Mouse (Mus musculus): ENCODE measurements around the gene Mgat5b. TPM values are rescaled to one million over a fixed set of nuclear protein-coding genes. Genes with fewer than 3 reads are reported as not detected.
A peak's percentile ranks its signal among the peaks of the same experiment; 100 is the strongest.

The Mgat5b gene
- polyA plus RNA-seq, 1 experiment = 9.3 TPM

- H3K9ac ChIP-seq (ENCODE audit: low read depth, poor library complexity, severe bottlenecking) = no peak overlapping the region
- H3K27me3 ChIP-seq (ENCODE audit: control insufficient read depth, insufficient read depth, low read length, poor library complexity, severe bottlenecking) = no peaks in the 10 kb centered on the region
- no peaks in the 10 kb centered on the region for H3K36me3 ChIP-seq (ENCODE audit: control insufficient read depth, insufficient read depth, low read length, poor library complexity, severe bottlenecking)
- no peaks in the 10 kb centered on the region for H3K9me3 ChIP-seq (replicated peaks; ENCODE audit: control insufficient read depth, insufficient read depth, low read length, poor library complexity, severe bottlenecking)
- H3K27ac ChIP-seq (ENCODE audit: insufficient read depth, low read length) = no peak overlapping the region
- H3K4me3 ChIP-seq (ENCODE audit: low read depth, low read length) = no peak overlapping the region
- H3K4me1 ChIP-seq (ENCODE audit: control insufficient read depth, insufficient read depth, low read length) = peaks cover 33% of the 10 kb centered on the region
- TF ChIP-seq CTCF (IDR thresholded peaks at IDR 0.05; ENCODE audit: low read depth, low read length) = no peak
- TF ChIP-seq POLR2A (IDR thresholded peaks at IDR 0.05; ENCODE audit: insufficient read depth, low read length) = no peak
- TF ChIP-seq EP300 (IDR thresholded peaks at IDR 0.05; ENCODE audit: insufficient read depth, low read depth, low read length) = no peak
These were observed 47.3 kb downstream of the Mgat5b start for GRCm38 (mm10) chr11:116965961-116966360.

- no peaks in the 10 kb centered on the region for H3K27me3 ChIP-seq (ENCODE audit: control insufficient read depth, insufficient read depth, low read length, poor library complexity, severe bottlenecking)
- H3K9ac ChIP-seq (ENCODE audit: low read depth, poor library complexity, severe bottlenecking) = no peak overlapping the region
- no peak overlapping the region for H3K27ac ChIP-seq (ENCODE audit: insufficient read depth, low read length)
- H3K4me3 ChIP-seq (ENCODE audit: low read depth, low read length) = no peak overlapping the region
- no peaks in the 10 kb centered on the region for H3K36me3 ChIP-seq (ENCODE audit: control insufficient read depth, insufficient read depth, low read length, poor library complexity, severe bottlenecking)
- no peaks in the 10 kb centered on the region for H3K9me3 ChIP-seq (replicated peaks; ENCODE audit: control insufficient read depth, insufficient read depth, low read length, poor library complexity, severe bottlenecking)
- H3K4me1 ChIP-seq (ENCODE audit: control insufficient read depth, insufficient read depth, low read length) = peaks cover 40% of the 10 kb centered on the region
- TF ChIP-seq EP300 (IDR thresholded peaks at IDR 0.05; ENCODE audit: insufficient read depth, low read depth, low read length) = no peak
- TF ChIP-seq POLR2A (IDR thresholded peaks at IDR 0.05; ENCODE audit: insufficient read depth, low read length) = no peak
- no peak for TF ChIP-seq CTCF (IDR thresholded peaks at IDR 0.05; ENCODE audit: low read depth, low read length)
These were observed 49.9 kb downstream of the Mgat5b start for GRCm38 (mm10) chr11:116968586-116968985.

- TF ChIP-seq CTCF (IDR thresholded peaks at IDR 0.05; ENCODE audit: low read depth, low read length) = no peak
- peak; percentile 41; the same call in 1 of the 2 replicates for TF ChIP-seq EP300 (IDR thresholded peaks at IDR 0.05; ENCODE audit: insufficient read depth, low read depth, low read length)
- Histone ChIP-seq H3K27ac (ENCODE audit: insufficient read depth, low read length) (0 out of 2 replicates have a peak overlapping the region, but pooled peaks have one; percentile 16), H3K4me3 (ENCODE audit: low read depth, low read length) (no peak overlapping the region), H3K27me3 (ENCODE audit: control insufficient read depth, insufficient read depth, low read length, poor library complexity, severe bottlenecking) (no peaks in the 10 kb centered on the region), H3K9me3 (replicated peaks; ENCODE audit: control insufficient read depth, insufficient read depth, low read length, poor library complexity, severe bottlenecking) (no peaks in the 10 kb centered on the region), H3K4me1 (ENCODE audit: control insufficient read depth, insufficient read depth, low read length) (peaks cover 45% of the 10 kb centered on the region), H3K36me3 (ENCODE audit: control insufficient read depth, insufficient read depth, low read length, poor library complexity, severe bottlenecking) (no peaks in the 10 kb centered on the region), H3K9ac (ENCODE audit: low read depth, poor library complexity, severe bottlenecking) (no peak overlapping the region)
These were observed 50.8 kb downstream of the Mgat5b start for GRCm38 (mm10) chr11:116969498-116969897.

- peak overlapping the region; percentile 65 for H3K27ac ChIP-seq (ENCODE audit: insufficient read depth, low read length)
- H3K9me3 ChIP-seq (replicated peaks; ENCODE audit: control insufficient read depth, insufficient read depth, low read length, poor library complexity, severe bottlenecking) = no peaks in the 10 kb centered on the region
- H3K36me3 ChIP-seq (ENCODE audit: control insufficient read depth, insufficient read depth, low read length, poor library complexity, severe bottlenecking) = no peaks in the 10 kb centered on the region
- H3K9ac ChIP-seq (ENCODE audit: low read depth, poor library complexity, severe bottlenecking) = no peak overlapping the region
- no peak overlapping the region for H3K4me3 ChIP-seq (ENCODE audit: low read depth, low read length)
- TF ChIP-seq EP300 (IDR thresholded peaks at IDR 0.05; ENCODE audit: insufficient read depth, low read depth, low read length) (peak; percentile 99), CTCF (IDR thresholded peaks at IDR 0.05; ENCODE audit: low read depth, low read length) (no peak), POLR2A (IDR thresholded peaks at IDR 0.05; ENCODE audit: insufficient read depth, low read length) (no peak)
- H3K4me1 ChIP-seq (ENCODE audit: control insufficient read depth, insufficient read depth, low read length) = peaks cover 42% of the 10 kb centered on the region
- no peaks in the 10 kb centered on the region for H3K27me3 ChIP-seq (ENCODE audit: control insufficient read depth, insufficient read depth, low read length, poor library complexity, severe bottlenecking)
These were observed 52.2 kb downstream of the Mgat5b start for GRCm38 (mm10) chr11:116970847-116971246.

GRCm38 (mm10) chr11:116972828-116973227, 54.2 kb downstream of the Mgat5b start:
- H3K27ac ChIP-seq (ENCODE audit: insufficient read depth, low read length) = no peak overlapping the region
- TF ChIP-seq EP300 (IDR thresholded peaks at IDR 0.05; ENCODE audit: insufficient read depth, low read depth, low read length) (peak; percentile 77), POLR2A (IDR thresholded peaks at IDR 0.05; ENCODE audit: insufficient read depth, low read length) (no peak), CTCF (IDR thresholded peaks at IDR 0.05; ENCODE audit: low read depth, low read length) (no peak)
- no peaks in the 10 kb centered on the region for H3K27me3 ChIP-seq (ENCODE audit: control insufficient read depth, insufficient read depth, low read length, poor library complexity, severe bottlenecking)
- peak overlapping the region; percentile 33 for H3K4me3 ChIP-seq (ENCODE audit: low read depth, low read length)
- no peaks in the 10 kb centered on the region for H3K36me3 ChIP-seq (ENCODE audit: control insufficient read depth, insufficient read depth, low read length, poor library complexity, severe bottlenecking)
- no peak overlapping the region for H3K9ac ChIP-seq (ENCODE audit: low read depth, poor library complexity, severe bottlenecking)
- H3K4me1 ChIP-seq (ENCODE audit: control insufficient read depth, insufficient read depth, low read length) = peaks cover 36% of the 10 kb centered on the region
- H3K9me3 ChIP-seq (replicated peaks; ENCODE audit: control insufficient read depth, insufficient read depth, low read length, poor library complexity, severe bottlenecking) = no peaks in the 10 kb centered on the region

GRCm38 (mm10) chr11:116973508-116973907, 54.8 kb downstream of the Mgat5b start:
- Histone ChIP-seq H3K27ac (ENCODE audit: insufficient read depth, low read length) (no peak overlapping the region), H3K4me1 (ENCODE audit: control insufficient read depth, insufficient read depth, low read length) (peaks cover 29% of the 10 kb centered on the region), H3K9ac (ENCODE audit: low read depth, poor library complexity, severe bottlenecking) (no peak overlapping the region), H3K27me3 (ENCODE audit: control insufficient read depth, insufficient read depth, low read length, poor library complexity, severe bottlenecking) (no peaks in the 10 kb centered on the region), H3K4me3 (ENCODE audit: low read depth, low read length) (peak overlapping the region; percentile 33), H3K9me3 (replicated peaks; ENCODE audit: control insufficient read depth, insufficient read depth, low read length, poor library complexity, severe bottlenecking) (no peaks in the 10 kb centered on the region), H3K36me3 (ENCODE audit: control insufficient read depth, insufficient read depth, low read length, poor library complexity, severe bottlenecking) (no peaks in the 10 kb centered on the region)
- TF ChIP-seq EP300 (IDR thresholded peaks at IDR 0.05; ENCODE audit: insufficient read depth, low read depth, low read length) = peak; percentile 54; the same call in 1 of the 2 replicates
- TF ChIP-seq POLR2A (IDR thresholded peaks at IDR 0.05; ENCODE audit: insufficient read depth, low read length) = no peak
